Mouse (Mus musculus) embryonic facial prominence, embryonic 14.5 days (tissue): ENCODE results near the gene Psmd6. TPM values are rescaled to one million over a fixed set of nuclear protein-coding genes. Genes with fewer than 3 reads are reported as not detected.

Source experiments
- ATAC-seq: fragments of 200-750 bp; cut with Nextera tagmentation; 2 replicates; pipeline ENCODE4 v1.8.0; 2017; ENCODE audit warnings: low read depth, moderate number of reproducible peaks, moderate TSS enrichment
- DNase-seq: peaks from one replicate; pipeline ENCODE4 v3.0.0-alpha.2; 2015; ENCODE audit warnings: low spot score
- H3K27ac ChIP-seq: fragments of 300-500 bp; sonication (generic); replicated peaks from 2 replicates; pipeline ENCODE4 v1.5.1; 2014; ENCODE audit warnings: low read depth, mild to moderate bottlenecking, low read length, moderate library complexity
- H3K27me3 ChIP-seq: fragments of 300-500 bp; sonication (generic); replicated peaks from 2 replicates; pipeline ENCODE4 v1.6.1; 2014; ENCODE audit warnings: low read length; ENCODE audit not compliant: control insufficient read depth, insufficient read depth
- H3K36me3 ChIP-seq: fragments of 300-500 bp; sonication (generic); 2 replicates; pipeline ENCODE4 v1.6.1; 2014; ENCODE audit warnings: low read length, mixed read lengths; ENCODE audit not compliant: control insufficient read depth, insufficient read depth
- H3K4me1 ChIP-seq: fragments of 300-500 bp; sonication (generic); 2 replicates; pipeline ENCODE4 v1.6.1; 2014; ENCODE audit warnings: antibody characterized with exemption, low read length; ENCODE audit not compliant: control insufficient read depth, insufficient read depth
- H3K4me2 ChIP-seq: fragments of 300-500 bp; sonication (generic); 2 replicates; pipeline ENCODE4 v1.6.1; 2014; ENCODE audit warnings: low read depth, mild to moderate bottlenecking, low read length, moderate library complexity, mixed read lengths
- H3K4me3 ChIP-seq: fragments of 300-500 bp; sonication (generic); 2 replicates; pipeline ENCODE4 v1.5.1; 2014; ENCODE audit warnings: low read depth, mild to moderate bottlenecking, low read length
- H3K9ac ChIP-seq: fragments of 300-500 bp; sonication (generic); 2 replicates; pipeline ENCODE4 v1.6.1; 2014; ENCODE audit warnings: low read depth, mild to moderate bottlenecking, low read length, moderate library complexity, mixed read lengths
- H3K9me3 ChIP-seq: fragments of 300-500 bp; sonication (generic); 2 replicates; pipeline ENCODE4 v1.6.1; 2016; ENCODE audit warnings: low read length; ENCODE audit not compliant: control insufficient read depth
- WGBS: fragments of 180-500 bp; shearing (Covaris S2); extraction: QIAGEN DNeasy Blood & Tissue Kit; methylation state at CpG from one replicate; pipeline ENCODE4 v1.1.7; 2014; 5-methylcytosine and 5-hydroxymethylcytosine counted together
- polyA plus RNA-seq: library from polyadenylated mRNA; unstranded; fragments of >200 nt; fragmentation: Nextera tagmentation; extraction: Ambion mirVana; gene quantifications from 2 replicates; pipeline ENCODE4 v1.2.1, GENCODE M21; 2014

Gene Psmd6
- polyA plus RNA-seq, 1 experiment from 2014 or later, result 226 TPM

DNA sequence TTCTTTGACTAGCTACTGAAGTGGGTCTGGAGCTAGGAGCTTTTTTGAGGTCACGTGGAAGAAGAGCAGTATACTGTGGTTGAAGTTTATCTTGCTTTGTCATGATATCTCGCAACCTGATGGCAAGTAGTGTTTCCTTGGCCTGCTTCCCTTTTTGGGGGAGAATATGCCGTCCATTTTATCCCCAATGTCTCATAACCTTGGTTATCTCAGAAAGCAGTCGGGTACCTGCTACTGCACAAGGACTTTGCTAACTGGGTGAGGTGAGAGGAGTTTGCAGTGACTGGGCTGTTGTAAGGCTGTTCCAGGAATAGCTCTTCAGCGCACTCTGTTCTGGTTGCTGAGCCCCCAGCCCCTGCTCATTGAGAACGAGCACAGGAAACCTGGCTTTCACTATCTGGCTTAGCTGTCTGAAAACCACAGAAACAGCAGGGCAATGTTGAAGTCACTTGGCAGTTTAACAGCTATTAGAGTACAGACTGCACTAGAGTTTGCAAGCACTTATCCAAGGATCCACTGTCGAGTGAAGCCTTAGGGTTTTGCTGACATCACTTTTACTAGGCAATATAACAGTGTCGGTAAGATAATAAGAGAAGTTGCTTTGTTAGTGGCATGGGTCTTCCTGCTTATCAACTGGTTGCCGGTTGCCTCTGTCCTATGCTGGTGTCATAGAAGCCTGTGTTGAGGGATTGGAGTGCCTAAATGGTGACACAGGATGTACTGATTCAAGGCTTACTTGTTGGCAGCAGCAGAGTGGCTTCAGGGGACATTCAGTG is 32.6 kb downstream of the Psmd6 start:
- 83% methylated on average over 9 of the region's 9 CpGs for WGBS
- DNase-seq (no peak), ATAC-seq (no peak)
- H3K9me3 ChIP-seq, result no peaks in the 10 kb centered on the region
- no peaks in the 10 kb centered on the region for H3K4me1 ChIP-seq
- no peaks in the 10 kb centered on the region for H3K27me3 ChIP-seq
- H3K36me3 ChIP-seq, result peaks cover 24% of the 10 kb centered on the region
- no peak overlapping the region for H3K27ac ChIP-seq
- no peak overlapping the region for H3K9ac ChIP-seq
- no peak overlapping the region for H3K4me3 ChIP-seq
- H3K4me2 ChIP-seq, result no peak overlapping the region

DNA sequence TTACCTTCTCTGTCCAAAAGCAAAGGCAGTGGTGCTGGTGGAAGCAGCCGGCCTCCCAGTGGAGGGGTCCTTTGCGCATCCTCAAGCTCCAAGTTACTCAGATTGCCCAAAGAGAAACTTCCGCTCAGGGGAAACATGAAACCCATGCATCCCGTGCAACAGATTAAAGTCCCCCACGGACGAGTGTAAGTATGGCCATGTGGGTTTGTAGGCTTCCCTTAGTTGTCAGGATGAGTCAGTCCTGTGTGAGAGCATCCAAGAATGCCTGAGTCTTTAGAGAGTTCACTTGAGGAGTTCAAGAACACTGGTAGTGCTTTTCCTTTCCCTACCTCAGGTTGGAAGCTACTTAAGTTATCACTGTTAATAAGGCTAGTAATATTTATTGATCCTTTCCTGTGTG is 33.4 kb downstream of the Psmd6 start:
- no peak overlapping the region for H3K27ac ChIP-seq
- 59% methylated on average over 6 of the region's 6 CpGs for WGBS
- no peak overlapping the region for H3K9ac ChIP-seq
- no peaks in the 10 kb centered on the region for H3K27me3 ChIP-seq
- no peaks in the 10 kb centered on the region for H3K9me3 ChIP-seq
- ATAC-seq (no peak), DNase-seq (no peak)
- H3K36me3 ChIP-seq, result peaks cover 17% of the 10 kb centered on the region
- no peak overlapping the region for H3K4me3 ChIP-seq
- H3K4me2 ChIP-seq, result no peak overlapping the region
- H3K4me1 ChIP-seq, result no peaks in the 10 kb centered on the region

- H3K9ac ChIP-seq, result no peak overlapping the region
- WGBS, result 85% methylated on average over 4 of the region's 4 CpGs
- peaks cover 16% of the 10 kb centered on the region for H3K36me3 ChIP-seq
- H3K9me3 ChIP-seq, result no peaks in the 10 kb centered on the region
- H3K4me2 ChIP-seq, result no peak overlapping the region
- no peak for ATAC-seq
- no peak overlapping the region for H3K27ac ChIP-seq
- no peaks in the 10 kb centered on the region for H3K27me3 ChIP-seq
- DNase-seq, result no peak
- H3K4me1 ChIP-seq, result no peaks in the 10 kb centered on the region
- no peak overlapping the region for H3K4me3 ChIP-seq
Measured at GRCm38 (mm10) chr14:14086711-14087263, 34.0 kb downstream of the Psmd6 start.

- Histone ChIP-seq H3K9ac (no peak overlapping the region), H3K4me3 (no peak overlapping the region), H3K9me3 (no peaks in the 10 kb centered on the region), H3K4me1 (no peaks in the 10 kb centered on the region), H3K27me3 (no peaks in the 10 kb centered on the region), H3K36me3 (0 out of 2 replicates have a peak, but pooled peaks cover 3% of the 10 kb centered on the region), H3K4me2 (no peak overlapping the region), H3K27ac (no peak overlapping the region)
- 86% methylated on average over 8 of the region's 8 CpGs for whole genome bisulfite sequencing
- DNase-seq (no peak), ATAC-seq (no peak)
Measured at GRCm38 (mm10) chr14:14083811-14084210, 37.0 kb downstream of the Psmd6 start.

- Histone ChIP-seq H3K9me3 (no peaks in the 10 kb centered on the region), H3K4me2 (no peak overlapping the region), H3K4me3 (no peak overlapping the region), H3K27me3 (no peaks in the 10 kb centered on the region), H3K27ac (no peak overlapping the region), H3K4me1 (no peaks in the 10 kb centered on the region), H3K36me3 (0 out of 2 replicates have a peak, but pooled peaks cover 3% of the 10 kb centered on the region), H3K9ac (no peak overlapping the region)
- no peak for ATAC-seq
- DNase-seq, result no peak
- WGBS, result 93% methylated on average over 6 of the region's 6 CpGs
Measured at GRCm38 (mm10) chr14:14080604-14081194, 40.1 kb downstream of the Psmd6 start.

GRCm38 (mm10) chr14:14071456-14071855 is 49.3 kb downstream of the Psmd6 start:
- H3K27me3 ChIP-seq, result no peaks in the 10 kb centered on the region
- no peak overlapping the region for H3K27ac ChIP-seq
- no peaks in the 10 kb centered on the region for H3K9me3 ChIP-seq
- no peak overlapping the region for H3K4me3 ChIP-seq
- no peak for ATAC-seq
- no peak overlapping the region for H3K9ac ChIP-seq
- DNase-seq, result no peak
- 0 out of 2 replicates have a peak, but pooled peaks cover 4% of the 10 kb centered on the region for H3K36me3 ChIP-seq
- WGBS, result 62% methylated on average over 4 of the region's 4 CpGs
- H3K4me1 ChIP-seq, result peaks cover 14% of the 10 kb centered on the region
- no peak overlapping the region for H3K4me2 ChIP-seq

DNA sequence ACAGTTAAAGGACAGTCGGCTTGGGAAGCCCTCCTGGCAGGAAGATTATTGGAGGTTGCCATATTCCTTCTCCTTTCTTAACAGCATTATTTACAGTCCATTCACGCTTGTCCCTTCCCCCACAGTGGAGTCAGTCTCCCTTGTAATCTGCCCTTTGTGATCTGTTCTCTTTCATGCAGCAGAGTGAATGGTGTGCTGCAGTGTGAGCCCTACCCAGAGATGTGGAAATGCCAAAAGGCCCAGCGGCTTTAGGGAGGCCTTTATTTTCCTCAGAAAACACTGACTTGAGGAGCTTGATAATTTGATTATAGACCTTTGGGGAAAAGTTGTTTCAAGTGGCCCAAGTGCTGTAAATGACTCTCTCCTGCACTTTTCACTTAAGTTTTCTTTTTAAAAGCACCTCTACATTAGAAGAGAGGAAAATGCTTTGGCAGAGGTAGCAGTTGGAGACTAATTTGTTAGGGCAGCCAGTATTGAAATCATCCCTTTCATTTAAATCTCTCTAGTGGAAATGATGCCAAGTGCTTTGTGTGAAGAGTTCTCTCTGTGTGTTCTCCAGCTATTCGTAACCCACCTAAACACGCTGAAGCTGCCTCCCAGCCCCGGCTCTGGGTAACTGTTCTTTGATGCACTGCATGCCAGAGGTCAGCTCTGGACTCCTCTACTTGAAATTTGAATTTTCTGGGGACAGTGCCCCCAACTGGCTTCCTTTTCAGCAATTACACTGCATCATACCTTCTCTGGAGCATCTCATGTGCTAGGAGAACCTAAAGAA is 50.1 kb downstream of the Psmd6 start:
- Histone ChIP-seq H3K27me3 (no peaks in the 10 kb centered on the region), H3K4me3 (no peak overlapping the region), H3K4me1 (peaks cover 14% of the 10 kb centered on the region), H3K9me3 (no peaks in the 10 kb centered on the region), H3K27ac (no peak overlapping the region), H3K36me3 (0 out of 2 replicates have a peak, but pooled peaks cover 4% of the 10 kb centered on the region), H3K4me2 (no peak overlapping the region), H3K9ac (no peak overlapping the region)
- 21% methylated on average over 6 of the region's 6 CpGs for WGBS
- ATAC-seq (peak; percentile 31; the same call in 1 of the 2 replicates), DNase-seq (peak; percentile 20)

- Histone ChIP-seq H3K27ac (peak overlapping the region; percentile 73; the same call in 1 of the 2 replicates), H3K4me2 (peak overlapping the region; percentile 38), H3K9ac (no peak overlapping the region), H3K4me3 (no peak overlapping the region), H3K9me3 (no peaks in the 10 kb centered on the region), H3K27me3 (no peaks in the 10 kb centered on the region), H3K4me1 (peaks cover 23% of the 10 kb centered on the region), H3K36me3 (0 out of 2 replicates have a peak, but pooled peaks cover 4% of the 10 kb centered on the region)
- 37% methylated on average over 3 of the region's 3 CpGs for WGBS
- DNase-seq (no peak), ATAC-seq (no peak)
Measured at GRCm38 (mm10) chr14:14068553-14068952, 52.2 kb downstream of the Psmd6 start.
